Mouse (Mus musculus) c-Kit-positive CD71-positive TER-119-negative erythroid progenitor cells, embryonic 14.5 days (primary cell): Measurements from ENCODE around the gene Adcy10.

Experiments used
- DNase-seq: peaks from one replicate; pipeline ENCODE4 v3.0.0-alpha.2; 2013; ENCODE audit warnings: low read depth

Adcy10 gene

GRCm38 (mm10) chr1:165604203-165604602 is 119.2 kb downstream of the Adcy10 start:
- DNase-seq = no peak

- no peak for DNase-seq
Observed at GRCm38 (mm10) chr1:165605108-165605507, 120.1 kb downstream of the Adcy10 start.

GRCm38 (mm10) chr1:165605774-165606173 is 120.8 kb downstream of the Adcy10 start:
- no peak for DNase-seq

- DNase-seq = no peak
Observed at GRCm38 (mm10) chr1:165608904-165609303, 123.9 kb downstream of the Adcy10 start.

- DNase-seq = no peak
Observed at GRCm38 (mm10) chr1:165609495-165610320, 124.7 kb downstream of the Adcy10 start.

- DNase-seq = no peak
Observed at GRCm38 (mm10) chr1:165610321-165610999, 125.5 kb downstream of the Adcy10 start.

GRCm38 (mm10) chr1:165612714-165613113 is 127.7 kb downstream of the Adcy10 start:
- DNase-seq = no peak

- DNase-seq = no peak
Observed at GRCm38 (mm10) chr1:165613926-165614325, 128.9 kb downstream of the Adcy10 start.

GRCm38 (mm10) chr1:165614793-165615192 is 129.8 kb downstream of the Adcy10 start:
- DNase-seq = no peak

- no peak for DNase-seq
Observed at GRCm38 (mm10) chr1:165616652-165617051, 131.7 kb downstream of the Adcy10 start.

- DNase-seq = no peak
Observed at GRCm38 (mm10) chr1:165617166-165617891, 132.3 kb downstream of the Adcy10 start.

GRCm38 (mm10) chr1:165618201-165618624 is 133.2 kb downstream of the Adcy10 start:
- no peak for DNase-seq

- DNase-seq = no peak
Observed at GRCm38 (mm10) chr1:165625058-165625457, 140.1 kb downstream of the Adcy10 start.

- DNase-seq = no peak
Observed at GRCm38 (mm10) chr1:165625896-165626295, 140.9 kb downstream of the Adcy10 start.
